Mouse (Mus musculus) erythroblast, embryonic 14.5 days (primary cell): Measurements from ENCODE around the gene Pdzrn3.

Experiments
- GATA1 ChIP-seq: IDR thresholded peaks from 2 replicates; pipeline ENCODE4 v1.6.1; 2012; ENCODE audit warnings: low read length, inconsistent platforms, mixed read lengths
- TAL1 ChIP-seq: IDR thresholded peaks from 3 replicates; pipeline ENCODE4 v1.6.1; 2012; ENCODE audit warnings: low read length, inconsistent platforms, mixed read lengths

- TF ChIP-seq GATA1 (no peak), TAL1 (no peak)
Measured at GRCm38 (mm10) chr6:101184103-101184785, 193.5 kb downstream of the Pdzrn3 start.
